Mouse (Mus musculus) right cerebral cortex, postnatal 25 days (tissue): Measurements from ENCODE around the gene Ofd1.

Source experiments
- DNase-seq: peaks from one replicate; pipeline ENCODE4 v3.0.0; 2022

Gene Ofd1

DNA sequence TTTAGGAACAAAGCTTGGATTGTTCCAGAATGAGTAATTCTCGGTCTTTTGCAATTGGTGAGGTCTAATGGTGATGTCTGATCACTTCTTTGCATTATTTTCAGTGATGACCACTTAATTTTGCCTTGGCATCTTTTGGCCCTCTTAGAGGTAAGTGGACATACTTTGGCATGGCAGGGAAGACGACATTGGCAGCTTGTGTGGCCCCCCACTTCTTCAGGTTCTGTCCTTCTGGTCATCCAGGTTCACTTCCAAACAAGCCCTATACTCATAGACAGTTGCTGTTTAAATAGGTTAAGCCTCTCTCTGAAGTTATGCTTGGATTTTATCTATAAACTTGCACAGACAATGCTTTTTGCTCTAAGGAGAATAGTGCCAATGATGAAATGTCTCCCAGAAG lies 81.5 kb downstream of the Ofd1 start:
- DNase-seq: no peak

DNA sequence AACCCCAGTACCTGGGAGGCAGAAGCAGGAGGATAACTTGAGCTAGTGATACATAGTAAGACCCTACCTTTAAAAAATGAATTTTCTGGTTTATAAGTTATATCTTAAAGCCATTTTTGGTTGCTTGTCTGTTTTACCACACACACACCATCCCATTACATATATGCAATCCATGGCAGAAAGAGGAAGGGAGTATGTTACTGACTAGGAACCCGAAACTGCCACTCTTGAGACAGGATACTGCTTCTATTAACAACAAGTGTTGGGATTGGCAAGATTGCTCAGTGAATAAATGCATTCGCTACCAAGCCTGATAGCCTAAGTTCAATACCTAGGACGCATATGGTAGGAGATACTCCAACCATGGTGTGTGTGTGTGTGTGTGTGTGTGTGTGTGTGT lies 84.2 kb downstream of the Ofd1 start:
- DNase-seq: no peak

GRCm38 (mm10) chrX:166354913-166355312 lies 85.6 kb downstream of the Ofd1 start:
- DNase-seq: no peak

DNA sequence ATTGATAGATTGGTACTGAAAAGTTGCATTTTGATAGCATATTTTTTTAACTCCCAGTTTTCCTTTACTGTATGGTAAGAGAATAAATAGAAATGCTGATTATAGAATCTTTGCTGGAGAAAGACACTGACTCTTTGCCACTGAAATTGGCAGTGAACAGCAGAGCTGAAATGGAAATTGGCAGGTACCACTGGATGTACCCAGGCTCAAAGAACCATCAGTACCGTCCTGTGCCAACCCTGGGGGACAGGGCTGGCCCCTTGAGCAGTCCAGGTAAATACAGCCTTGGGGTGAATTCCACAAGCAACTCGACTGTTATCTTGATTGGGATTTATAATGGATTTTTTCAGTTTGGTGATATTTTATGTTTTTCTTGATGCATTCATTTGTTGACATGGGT lies 87.1 kb downstream of the Ofd1 start:
- DNase-seq: no peak

- DNase-seq: peak; percentile 31
Observed at GRCm38 (mm10) chrX:166351790-166352189, 88.7 kb downstream of the Ofd1 start.

GRCm38 (mm10) chrX:166348634-166349033 lies 91.9 kb downstream of the Ofd1 start:
- no peak for DNase-seq

- no peak for DNase-seq
Observed at GRCm38 (mm10) chrX:166348086-166348485, 92.4 kb downstream of the Ofd1 start.

- peak; percentile 51 for DNase-seq
Observed at GRCm38 (mm10) chrX:166344228-166345015, 96.1 kb downstream of the Ofd1 start.

GRCm38 (mm10) chrX:166341795-166342194 lies 98.7 kb downstream of the Ofd1 start:
- no peak for DNase-seq
